10 mouse cellular contexts compared by ENCODE assay signal in genomic region chr1:36474646-36475045, GRCm38 (mm10). TPM values are rescaled to one million over a fixed set of nuclear protein-coding genes. Genes with fewer than 3 reads are reported as not detected.
DNase-seq lines count a peak whose midpoint lies in the region; ATAC-seq and TF ChIP-seq lines count a peak whose summit lies in the region.
"Had no signal": no experiment of that assay in that cellular context is flagged by ENCODE, and none has a peak within 500 bp of the region (broad histone marks: within the 10 kb centered on the region; RNA-seq: fewer than 3 reads in every experiment).

No protein-coding gene starts in this region.

- H3K9me3 ChIP-seq in heart, embryonic 13.5 days = no peaks in the 10 kb centered on the region
- no peaks in the 10 kb centered on the region for H3K9me3 ChIP-seq in embryonic facial prominence, embryonic 12.5 days
- H3K9me3 ChIP-seq in midbrain, embryonic 12.5 days = no peaks in the 10 kb centered on the region

- peak overlapping the region; percentile 17 for H3K4me3 ChIP-seq in heart, embryonic 13.5 days
- H3K4me3 ChIP-seq in embryonic facial prominence, embryonic 12.5 days = peak overlapping the region; percentile 63
- no peak overlapping the region for H3K4me3 ChIP-seq in kidney, adult 2 months (ENCODE audit: insufficient read depth, low read depth, low read length)
- H3K4me3 ChIP-seq in midbrain, embryonic 12.5 days = no peak overlapping the region

- H3K27me3 ChIP-seq in heart, embryonic 13.5 days (replicated peaks) = no peaks in the 10 kb centered on the region; the same call in 1 of the 2 replicates
- no peaks in the 10 kb centered on the region for H3K27me3 ChIP-seq in embryonic facial prominence, embryonic 12.5 days
- no peaks in the 10 kb centered on the region for H3K27me3 ChIP-seq in kidney, adult 2 months (replicated peaks; ENCODE audit: control insufficient read depth, insufficient read depth, low read length)
- H3K27me3 ChIP-seq in midbrain, embryonic 12.5 days = no peaks in the 10 kb centered on the region

- ATAC-seq in heart, embryonic 13.5 days (ENCODE audit: extremely low read depth, insufficient number of reproducible peaks, low FRiP score, low TSS enrichment) = no peak
- ATAC-seq in embryonic facial prominence, embryonic 12.5 days (ENCODE audit: insufficient number of reproducible peaks, insufficient read depth, low FRiP score, low TSS enrichment) = no peak
- no peak for ATAC-seq in midbrain, embryonic 12.5 days (ENCODE audit: low FRiP score, low read depth)
- ATAC-seq: CD4-positive, CD25-positive, alpha-beta regulatory T cell, adult 4 months; inflammation-experienced regulatory T-cells, adult 6 months had no signal

- no peak overlapping the region for H3K27ac ChIP-seq in heart, embryonic 13.5 days (replicated peaks)
- H3K27ac ChIP-seq in embryonic facial prominence, embryonic 12.5 days = peak overlapping the region; percentile 52; the same call in 1 of the 2 replicates
- H3K27ac ChIP-seq in kidney, adult 2 months (ENCODE audit: insufficient read depth, low read depth, low read length) = no peak overlapping the region; the same call in 1 of the 2 replicates
- H3K27ac ChIP-seq in midbrain, embryonic 12.5 days (replicated peaks) = no peak overlapping the region

- H3K36me3 ChIP-seq in heart, embryonic 13.5 days = no peaks in the 10 kb centered on the region
- H3K36me3 ChIP-seq in embryonic facial prominence, embryonic 12.5 days = no peaks in the 10 kb centered on the region
- no peaks in the 10 kb centered on the region for H3K36me3 ChIP-seq in kidney, adult 2 months (ENCODE audit: control insufficient read depth, insufficient read depth, low read length)
- no peaks in the 10 kb centered on the region for H3K36me3 ChIP-seq in midbrain, embryonic 12.5 days

- peaks cover 72% of the 10 kb centered on the region for H3K4me1 ChIP-seq in heart, embryonic 13.5 days
- peaks cover 50% of the 10 kb centered on the region for H3K4me1 ChIP-seq in embryonic facial prominence, embryonic 12.5 days
- peaks cover 61% of the 10 kb centered on the region for H3K4me1 ChIP-seq in kidney, adult 2 months (ENCODE audit: control insufficient read depth, insufficient read depth, low read length)
- peaks cover 57% of the 10 kb centered on the region for H3K4me1 ChIP-seq in midbrain, embryonic 12.5 days

- no peak for TF ChIP-seq CTCF in kidney, adult 2 months (conservative IDR thresholded peaks at IDR 0.05; ENCODE audit: insufficient read depth, insufficient read length, low read depth, low read length)

- 0 out of 2 replicates have a peak overlapping the region, but pooled peaks have one; percentile 34 for H3K9ac ChIP-seq in heart, embryonic 13.5 days
- H3K9ac ChIP-seq in embryonic facial prominence, embryonic 12.5 days = peak overlapping the region; percentile 32
- H3K9ac ChIP-seq in midbrain, embryonic 12.5 days (replicated peaks) = no peak overlapping the region

- H3K4me2 ChIP-seq in heart, embryonic 13.5 days = peak overlapping the region; percentile 94
- H3K4me2 ChIP-seq in embryonic facial prominence, embryonic 12.5 days (replicated peaks) = peak overlapping the region; percentile 69
- peak overlapping the region; percentile 75 for H3K4me2 ChIP-seq in midbrain, embryonic 12.5 days (replicated peaks)

- 46% methylated on average over 3 of the region's 3 CpGs for WGBS in heart, embryonic 13.5 days
- 48% methylated on average over 3 of the region's 3 CpGs for WGBS in embryonic facial prominence, embryonic 12.5 days
- 22% methylated on average over 3 of the region's 3 CpGs for WGBS in kidney, adult 2 months
- WGBS in midbrain, embryonic 12.5 days = 68% methylated on average over 3 of the region's 3 CpGs

- TF ChIP-seq POLR2A in kidney, adult 2 months (IDR thresholded peaks at IDR 0.05; ENCODE audit: low read depth, low read length) = no peak

- no peak for DNase-seq in heart, postnatal 10 days
- DNase-seq in kidney, adult 2 months = peak; percentile 92
- no peak for DNase-seq in frontal cortex, postnatal 36 days (ENCODE audit: low spot score in 2 of 2)
- DNase-seq in thymus, postnatal 36 days = no peak
- no peak for DNase-seq in gastrocnemius, postnatal 25 days

- intact Hi-C loops in heart, postnatal 10 days (cut with DNase I) = no loop called here

RNA-seq across cellular contexts. Expression of gene Cnnm4, which starts 3.2 kb away (rescaled TPM):
- 6.3 and 6.7 TPM in 2 replicates for polyA plus RNA-seq in heart, embryonic 13.5 days (2015; fragmentation: Nextera tagmentation; extraction: Ambion mirVana)
- 1 to 10 TPM; 3.5 to 4.1 TPM for total RNA-seq in heart, postnatal 10 days (2021)
- 15.3 and 16.1 TPM in 2 replicates for polyA plus RNA-seq in embryonic facial prominence, embryonic 12.5 days (2016; fragmentation: Nextera tagmentation; extraction: Ambion mirVana)
- 14.3 and 15.9 TPM in 2 replicates for polyA plus RNA-seq in kidney, adult 2 months (2012; rRNA removed)
- 10.2 and 10.5 TPM in 2 replicates for polyA plus RNA-seq in midbrain, embryonic 12.5 days (2016; fragmentation: Nextera tagmentation; extraction: Ambion mirVana)
- total RNA-seq in gastrocnemius, postnatal 25 days (2021) = 10 to 100 TPM in 1 of 2 experiments, 1 to 10 TPM in 1; 8.4 to 10.5 TPM

RNA-seq across cellular contexts. Expression of gene Lman2l, which starts 29.6 kb away (rescaled TPM):
- polyA plus RNA-seq in heart, embryonic 13.5 days (2015; fragmentation: Nextera tagmentation; extraction: Ambion mirVana) = 44.2 and 49.5 TPM in 2 replicates
- total RNA-seq in heart, postnatal 10 days (2021) = 10 to 100 TPM; 17.3 to 23.8 TPM
- polyA plus RNA-seq in embryonic facial prominence, embryonic 12.5 days (2016; fragmentation: Nextera tagmentation; extraction: Ambion mirVana) = 65.2 and 68.2 TPM in 2 replicates
- polyA plus RNA-seq in kidney, adult 2 months (2012; rRNA removed) = 26.0 and 28.7 TPM in 2 replicates
- 73.8 and 74.5 TPM in 2 replicates for polyA plus RNA-seq in midbrain, embryonic 12.5 days (2016; fragmentation: Nextera tagmentation; extraction: Ambion mirVana)
- total RNA-seq in gastrocnemius, postnatal 25 days (2021) = 10 to 100 TPM; 18.9 to 21.7 TPM

RNA-seq across cellular contexts. Expression of gene Cnnm3, which starts 37.0 kb away (rescaled TPM):
- polyA plus RNA-seq in heart, embryonic 13.5 days (2015; fragmentation: Nextera tagmentation; extraction: Ambion mirVana) = 2.0 and 2.4 TPM in 2 replicates
- 10 to 100 TPM; 15.3 to 18.3 TPM for total RNA-seq in heart, postnatal 10 days (2021)
- 4.3 and 5.6 TPM in 2 replicates for polyA plus RNA-seq in embryonic facial prominence, embryonic 12.5 days (2016; fragmentation: Nextera tagmentation; extraction: Ambion mirVana)
- 19.8 and 29.5 TPM in 2 replicates for polyA plus RNA-seq in kidney, adult 2 months (2012; rRNA removed)
- 3.8 and 4.6 TPM in 2 replicates for polyA plus RNA-seq in midbrain, embryonic 12.5 days (2016; fragmentation: Nextera tagmentation; extraction: Ambion mirVana)
- total RNA-seq in gastrocnemius, postnatal 25 days (2021) = 1 to 10 TPM; 7.4 to 9.7 TPM

Comparison
In these comparisons a context has a peak if more than half of its experiments do, and no peak if none do; other contexts are left out.
1. H3K4me3 ChIP-seq: peak in heart, embryonic 13.5 days (single experiment) and embryonic facial prominence, embryonic 12.5 days (single experiment); none in kidney, adult 2 months (single experiment) and midbrain, embryonic 12.5 days (single experiment).
2. Peak in every context shown above with its lines, with median percentiles within 50 percentile points of each other: H3K4me2 ChIP-seq.